Mouse (Mus musculus) midbrain, embryonic 11.5 days (tissue): ENCODE results near the gene Wfdc17. TPM values are rescaled to one million over a fixed set of nuclear protein-coding genes. Genes with fewer than 3 reads are reported as not detected.

ENCODE experiments used
- ATAC-seq: fragments of 200-750 bp; cut with Nextera tagmentation; 2 replicates; pipeline ENCODE4 v1.8.0; 2017; ENCODE audit warnings: moderate TSS enrichment, moderate library complexity; ENCODE audit not compliant: low FRiP score
- DNase-seq: peaks from one replicate; pipeline ENCODE4 v3.0.0; 2015; ENCODE audit warnings: low spot score; ENCODE audit errors: missing footprints
- H3K27ac ChIP-seq: fragments of 300-500 bp; sonication (generic); 2 replicates; pipeline ENCODE4 v1.5.1; 2014; ENCODE audit warnings: low read depth, low read length
- H3K27me3 ChIP-seq: fragments of 300-500 bp; sonication (generic); 2 replicates; pipeline ENCODE4 v1.6.1; 2014; ENCODE audit warnings: mild to moderate bottlenecking, low read length, moderate library complexity, mixed read lengths; ENCODE audit not compliant: control insufficient read depth, insufficient read depth
- H3K36me3 ChIP-seq: fragments of 300-500 bp; sonication (generic); 2 replicates; pipeline ENCODE4 v1.6.1; 2014; ENCODE audit warnings: mild to moderate bottlenecking, low read length, moderate library complexity, mixed read lengths; ENCODE audit not compliant: control insufficient read depth, insufficient read depth
- H3K4me1 ChIP-seq: fragments of 300-500 bp; sonication (generic); 2 replicates; pipeline ENCODE4 v1.6.1; 2014; ENCODE audit warnings: low read length; ENCODE audit not compliant: control insufficient read depth, insufficient read depth
- H3K4me2 ChIP-seq: fragments of 300-500 bp; sonication (generic); 2 replicates; pipeline ENCODE4 v1.6.1; 2014; ENCODE audit warnings: mild to moderate bottlenecking, moderate library complexity
- H3K4me3 ChIP-seq: fragments of 300-500 bp; sonication (generic); 2 replicates; pipeline ENCODE4 v1.5.1; 2014; ENCODE audit warnings: low read depth, low read length
- H3K9ac ChIP-seq: fragments of 300-500 bp; sonication (generic); 2 replicates; pipeline ENCODE4 v1.6.1; 2014; ENCODE audit warnings: low read length
- H3K9me3 ChIP-seq: fragments of 300-500 bp; sonication (generic); 2 replicates; pipeline ENCODE4 v1.6.1; 2016; ENCODE audit warnings: low read length; ENCODE audit not compliant: control insufficient read depth
- WGBS: fragments of 180-500 bp; shearing (Covaris S2); extraction: QIAGEN DNeasy Blood & Tissue Kit; methylation state at CpG from one replicate; pipeline ENCODE4 v1.1.7; 2014; 5-methylcytosine and 5-hydroxymethylcytosine counted together
- polyA plus RNA-seq: library from polyadenylated mRNA; unstranded; fragments of >200 nt; fragmentation: Nextera tagmentation; extraction: Ambion mirVana; gene quantifications from 2 replicates; pipeline ENCODE4 v1.2.1, GENCODE M21; 2014

Gene Wfdc17
- polyA plus RNA-seq, 1 experiment from 2014 or later: not detected

DNA sequence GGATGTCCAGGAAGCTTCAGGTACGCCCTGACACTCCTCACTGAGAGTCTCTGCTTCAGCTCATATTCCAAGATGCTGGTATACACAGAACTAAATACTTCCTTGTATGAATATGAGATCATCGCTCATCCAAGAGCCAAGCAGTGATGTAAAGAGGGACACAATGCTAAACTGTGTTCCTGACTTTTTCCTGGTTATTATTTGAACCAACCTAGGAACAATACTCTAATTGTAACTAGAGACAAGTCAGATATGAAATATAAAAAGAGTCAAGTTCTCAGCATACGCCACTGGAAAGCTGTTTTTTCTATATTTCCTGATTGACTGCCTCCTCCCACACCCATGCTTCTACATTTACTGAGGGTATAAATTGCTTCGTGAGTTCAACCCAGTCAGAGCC lies 4.9 kb downstream of the Wfdc17 start, which contains the start of gene Wfdc18:
Wfdc18 (plus strand) TSS at position 301 of the 400 bp plus-strand sequence.
- no peak within 1 kb of the TSS for H3K4me2 ChIP-seq

DNA sequence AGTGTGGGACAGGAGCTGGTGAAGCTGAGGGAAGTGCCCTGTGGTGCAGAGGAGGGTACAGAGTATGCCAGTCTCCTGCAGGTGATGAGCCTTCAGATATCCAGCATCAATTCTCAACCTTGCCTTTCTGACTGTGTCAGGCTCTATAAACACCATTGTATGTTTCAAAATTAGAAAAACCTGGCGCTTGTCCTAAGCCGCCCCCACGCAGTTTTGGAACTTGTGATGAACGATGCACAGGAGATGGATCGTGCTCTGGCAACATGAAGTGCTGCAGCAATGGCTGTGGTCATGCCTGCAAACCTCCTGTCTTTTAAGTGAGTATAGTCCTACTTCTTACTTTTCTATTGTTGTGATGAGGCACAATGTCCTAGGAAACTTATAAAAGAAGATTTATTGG lies 5.9 kb downstream of the Wfdc17 start:
- WGBS: 89% methylated on average over 5 of the region's 5 CpGs
- H3K27ac ChIP-seq: no peak overlapping the region

More for the DNA sequence above, 4.9 kb downstream of the Wfdc17 start, which contains the start of gene Wfdc18:
- H3K27me3 ChIP-seq: no peaks in the 10 kb centered on the region
- H3K9me3 ChIP-seq: no peaks in the 10 kb centered on the region
- H3K36me3 ChIP-seq: no peaks in the 10 kb centered on the region
- DNase-seq (no peak), ATAC-seq (no peak)
- no peak within 1 kb of the TSS for H3K4me3 ChIP-seq
- H3K4me1 ChIP-seq: no peaks in the 10 kb centered on the region
- no peak within 1 kb of the TSS for H3K9ac ChIP-seq
- 74% methylated on average over 4 of the region's 4 CpGs for WGBS
- no peak within 1 kb of the TSS for H3K27ac ChIP-seq

DNA sequence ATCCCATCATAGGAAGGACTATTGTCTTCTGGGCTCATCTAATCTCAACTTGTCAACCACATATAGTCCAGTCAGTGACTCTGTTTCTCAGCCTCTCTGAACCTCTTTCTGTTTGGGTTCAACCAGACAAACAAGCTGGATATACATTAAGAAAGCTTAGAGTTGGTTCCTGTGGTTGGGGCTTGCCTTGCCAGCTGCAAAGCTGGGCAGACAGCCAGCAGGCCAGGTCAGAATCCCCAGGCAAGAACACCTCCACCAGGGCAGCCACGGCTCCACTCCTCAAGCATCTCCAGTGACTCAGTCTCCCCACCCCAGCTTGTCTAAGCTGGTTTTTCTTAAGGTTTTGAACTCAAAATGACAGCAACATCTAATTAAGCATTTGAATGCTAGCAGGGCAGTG lies 8.9 kb downstream of the Wfdc17 start:
- no peak overlapping the region for H3K9ac ChIP-seq
- no peak overlapping the region for H3K4me3 ChIP-seq
- H3K4me2 ChIP-seq: no peak overlapping the region
- 79% methylated on average over 1 of the region's 1 CpGs for WGBS
- no peaks in the 10 kb centered on the region for H3K27me3 ChIP-seq
- H3K9me3 ChIP-seq: no peaks in the 10 kb centered on the region
- no peaks in the 10 kb centered on the region for H3K4me1 ChIP-seq
- H3K27ac ChIP-seq: no peak overlapping the region
- DNase-seq: no peak
- ATAC-seq: no peak
- no peaks in the 10 kb centered on the region for H3K36me3 ChIP-seq

More for the DNA sequence above, 5.9 kb downstream of the Wfdc17 start:
- no peaks in the 10 kb centered on the region for H3K27me3 ChIP-seq
- no peak for DNase-seq
- no peaks in the 10 kb centered on the region for H3K9me3 ChIP-seq
- H3K4me1 ChIP-seq: no peaks in the 10 kb centered on the region
- H3K36me3 ChIP-seq: no peaks in the 10 kb centered on the region
- H3K4me2 ChIP-seq: no peak overlapping the region
- H3K4me3 ChIP-seq: no peak overlapping the region
- no peak for ATAC-seq
- no peak overlapping the region for H3K9ac ChIP-seq

DNA sequence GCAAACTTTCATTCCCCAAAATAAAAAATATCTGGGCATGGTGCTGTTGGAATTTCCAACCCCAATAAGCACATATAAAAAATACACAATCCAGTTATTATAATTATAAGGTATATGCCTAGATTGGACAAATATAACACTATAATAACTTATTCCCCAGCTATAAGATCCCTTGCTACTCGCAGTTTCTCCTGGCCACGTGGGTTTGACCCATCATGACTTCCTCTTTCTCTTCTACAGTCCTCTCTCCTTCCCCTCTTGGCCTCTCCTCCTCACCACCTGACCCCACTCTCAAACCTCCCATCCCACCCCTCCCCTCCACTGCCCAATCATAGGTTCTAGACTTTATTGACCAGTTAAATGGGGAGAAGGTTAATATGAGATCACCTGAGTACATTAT lies 10.1 kb downstream of the Wfdc17 start:
- Histone ChIP-seq H3K27me3 (no peaks in the 10 kb centered on the region), H3K9me3 (no peaks in the 10 kb centered on the region), H3K36me3 (no peaks in the 10 kb centered on the region), H3K4me1 (no peaks in the 10 kb centered on the region), H3K4me3 (no peak overlapping the region), H3K4me2 (no peak overlapping the region), H3K27ac (no peak overlapping the region), H3K9ac (no peak overlapping the region)
- ATAC-seq (no peak), DNase-seq (no peak)
- WGBS: 79% methylated on average over 2 of the region's 2 CpGs

DNA sequence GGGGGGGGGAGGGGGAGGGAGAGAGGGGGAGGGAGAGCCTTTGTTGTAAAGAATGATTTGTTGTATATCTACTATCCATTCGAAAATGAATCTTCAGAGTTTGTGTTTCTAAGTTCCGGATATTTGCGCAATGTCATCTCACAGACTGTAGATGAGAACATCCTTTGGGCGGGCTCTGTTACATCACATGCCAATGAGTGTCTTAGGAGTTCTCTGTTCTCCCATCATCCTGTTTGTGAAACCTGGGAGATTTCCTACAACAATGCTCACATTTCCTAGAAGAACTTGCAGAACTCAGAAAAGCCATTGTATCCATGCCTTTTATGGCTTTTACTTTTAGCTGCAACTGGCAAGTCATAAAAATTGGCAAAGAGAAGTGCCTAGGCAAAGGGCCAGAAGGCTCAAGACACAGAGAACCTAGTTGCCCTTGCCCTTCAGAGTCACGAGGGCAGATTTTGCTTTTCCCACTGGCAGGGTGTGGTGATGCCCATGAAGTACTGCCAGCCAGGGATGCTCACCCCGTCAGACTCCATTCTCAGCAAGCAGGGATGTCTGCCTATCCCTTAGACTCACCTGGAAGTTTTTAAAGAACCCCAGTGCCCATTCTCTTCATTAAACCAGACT lies 13.4 kb downstream of the Wfdc17 start:
- H3K4me2 ChIP-seq: no peak overlapping the region
- H3K9me3 ChIP-seq: no peaks in the 10 kb centered on the region
- H3K4me1 ChIP-seq: no peaks in the 10 kb centered on the region
- DNase-seq (no peak), ATAC-seq (no peak)
- H3K27ac ChIP-seq: no peak overlapping the region
- H3K4me3 ChIP-seq: no peak overlapping the region
- no peaks in the 10 kb centered on the region for H3K27me3 ChIP-seq
- no peaks in the 10 kb centered on the region for H3K36me3 ChIP-seq
- 87% methylated on average over 6 of the region's 6 CpGs for WGBS
- no peak overlapping the region for H3K9ac ChIP-seq

DNA sequence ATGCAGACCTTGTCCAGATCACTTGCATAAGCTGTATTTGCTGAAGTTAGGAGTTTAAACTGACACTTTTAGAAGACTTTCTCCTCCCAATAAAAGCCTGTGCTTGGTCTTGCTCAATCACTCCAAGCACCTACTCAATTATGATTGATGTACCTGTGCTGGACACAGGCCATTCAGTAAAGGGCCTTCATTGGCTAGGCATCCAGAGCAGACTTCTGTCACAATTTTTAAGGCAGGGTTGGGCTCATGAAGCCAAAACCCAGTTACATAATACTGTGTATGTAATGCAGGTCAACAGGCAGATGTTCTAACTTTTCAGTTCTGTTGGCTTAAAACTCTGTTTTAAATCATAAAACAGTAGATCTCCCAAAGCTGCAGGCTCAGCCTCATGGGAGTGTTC lies 17.0 kb downstream of the Wfdc17 start:
- no peak overlapping the region for H3K4me2 ChIP-seq
- no peak overlapping the region for H3K27ac ChIP-seq
- no peak for DNase-seq
- no peaks in the 10 kb centered on the region for H3K36me3 ChIP-seq
- no peaks in the 10 kb centered on the region for H3K4me1 ChIP-seq
- ATAC-seq: no peak
- no peaks in the 10 kb centered on the region for H3K27me3 ChIP-seq
- no peak overlapping the region for H3K4me3 ChIP-seq
- no peak overlapping the region for H3K9ac ChIP-seq
- H3K9me3 ChIP-seq: no peaks in the 10 kb centered on the region

DNA sequence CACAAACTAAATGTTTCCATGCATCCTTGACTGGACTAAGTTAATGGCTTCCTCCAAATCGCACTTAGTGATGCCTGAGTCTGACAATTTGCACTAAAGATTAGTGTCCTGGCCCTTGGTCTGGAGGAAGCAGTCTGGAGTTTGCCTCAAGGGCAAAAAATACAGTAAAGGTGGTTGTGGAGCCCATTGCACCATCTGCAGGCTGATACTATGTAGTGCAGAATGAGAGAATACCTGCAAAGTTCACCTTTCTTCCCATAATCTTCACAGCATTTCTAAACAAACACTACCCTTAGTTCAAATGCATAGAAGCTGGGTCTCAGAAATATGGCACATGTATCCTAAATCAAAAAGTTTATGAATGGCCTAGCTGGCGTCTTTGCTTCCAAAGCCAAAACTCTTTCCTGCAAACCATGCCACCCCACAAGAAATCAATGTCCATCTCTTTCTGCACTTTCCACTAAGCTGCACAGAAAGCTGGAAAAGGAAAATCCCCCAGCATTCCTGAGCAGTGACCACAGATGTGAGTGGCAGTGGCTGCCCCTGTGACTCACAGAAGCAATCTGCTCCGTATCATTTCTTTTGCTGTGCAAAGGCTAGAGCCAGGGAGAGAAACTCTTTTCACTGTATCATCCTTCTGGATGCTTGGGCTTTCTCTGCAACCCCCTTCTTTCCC lies 25.1 kb downstream of the Wfdc17 start:
- no peaks in the 10 kb centered on the region for H3K4me1 ChIP-seq
- WGBS: 62% methylated on average over 3 of the region's 3 CpGs
- H3K9ac ChIP-seq: no peak overlapping the region
- ATAC-seq (no peak), DNase-seq (no peak)
- H3K4me2 ChIP-seq: no peak overlapping the region
- no peaks in the 10 kb centered on the region for H3K9me3 ChIP-seq
- H3K36me3 ChIP-seq: no peaks in the 10 kb centered on the region
- H3K4me3 ChIP-seq: no peak overlapping the region
- H3K27me3 ChIP-seq: no peaks in the 10 kb centered on the region
- no peak overlapping the region for H3K27ac ChIP-seq

DNA sequence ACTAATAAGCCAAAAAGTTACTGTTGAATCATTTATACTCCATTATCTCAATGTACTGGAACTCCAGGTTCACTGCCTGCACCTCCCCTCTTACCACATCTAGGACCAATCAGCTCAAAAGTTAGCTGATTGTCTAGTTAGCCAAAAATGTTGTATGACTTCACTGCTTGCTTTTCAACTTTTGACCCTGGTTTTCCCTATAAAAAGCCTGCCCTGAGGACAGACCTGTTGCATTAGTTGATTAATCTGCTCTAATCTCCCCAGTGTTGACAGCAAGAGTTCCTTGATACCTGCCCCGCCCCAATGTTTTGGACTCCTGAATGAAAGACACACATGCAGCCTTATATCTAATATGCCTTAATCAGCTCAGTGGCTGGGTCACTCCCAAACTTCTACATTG lies 27.3 kb downstream of the Wfdc17 start:
- H3K9ac ChIP-seq: no peak overlapping the region
- no peaks in the 10 kb centered on the region for H3K4me1 ChIP-seq
- H3K4me3 ChIP-seq: no peak overlapping the region
- H3K36me3 ChIP-seq: no peaks in the 10 kb centered on the region
- H3K27me3 ChIP-seq: no peaks in the 10 kb centered on the region
- H3K4me2 ChIP-seq: no peak overlapping the region
- 83% methylated on average over 1 of the region's 1 CpGs for WGBS
- H3K9me3 ChIP-seq: no peaks in the 10 kb centered on the region
- no peak for DNase-seq
- ATAC-seq: no peak
- H3K27ac ChIP-seq: no peak overlapping the region

DNA sequence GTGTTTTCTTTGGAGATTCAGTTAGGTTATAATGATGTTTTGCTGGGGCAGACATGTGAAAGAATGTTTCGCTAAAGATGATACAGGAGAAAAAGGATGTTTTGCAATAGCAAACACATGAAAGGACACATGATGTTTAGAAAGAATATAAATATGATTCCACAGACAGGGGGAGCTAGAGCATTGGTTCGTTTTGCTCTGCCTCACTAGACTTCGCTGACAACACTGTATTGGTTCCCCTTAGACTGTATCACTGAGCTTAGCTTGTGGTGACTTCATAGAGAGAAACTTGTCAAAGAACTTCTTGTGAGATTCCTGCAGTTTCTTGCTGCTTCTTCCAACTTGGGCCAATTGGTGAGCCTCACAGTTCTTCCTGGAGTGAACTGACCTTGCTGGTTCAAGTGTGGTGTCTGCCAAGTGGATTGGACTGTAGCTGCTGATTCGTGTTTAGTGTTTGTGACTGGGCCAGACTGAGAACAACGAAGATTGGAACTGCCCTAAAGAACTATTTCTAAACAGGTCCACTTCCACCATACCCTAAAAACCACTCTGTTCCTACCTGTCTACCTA lies 29.4 kb downstream of the Wfdc17 start:
- DNase-seq (no peak), ATAC-seq (no peak)
- Histone ChIP-seq H3K27me3 (no peaks in the 10 kb centered on the region), H3K4me1 (no peaks in the 10 kb centered on the region), H3K4me3 (no peak overlapping the region), H3K9me3 (no peaks in the 10 kb centered on the region), H3K4me2 (no peak overlapping the region), H3K9ac (no peak overlapping the region), H3K27ac (no peak overlapping the region), H3K36me3 (no peaks in the 10 kb centered on the region)
- WGBS: 73% methylated on average over 5 of the region's 5 CpGs
